Mouse (Mus musculus): ENCODE measurements around the gene Cacfd1.
A peak's percentile ranks its signal among the peaks of the same experiment; 100 is the strongest.

The Cacfd1 gene

DNA sequence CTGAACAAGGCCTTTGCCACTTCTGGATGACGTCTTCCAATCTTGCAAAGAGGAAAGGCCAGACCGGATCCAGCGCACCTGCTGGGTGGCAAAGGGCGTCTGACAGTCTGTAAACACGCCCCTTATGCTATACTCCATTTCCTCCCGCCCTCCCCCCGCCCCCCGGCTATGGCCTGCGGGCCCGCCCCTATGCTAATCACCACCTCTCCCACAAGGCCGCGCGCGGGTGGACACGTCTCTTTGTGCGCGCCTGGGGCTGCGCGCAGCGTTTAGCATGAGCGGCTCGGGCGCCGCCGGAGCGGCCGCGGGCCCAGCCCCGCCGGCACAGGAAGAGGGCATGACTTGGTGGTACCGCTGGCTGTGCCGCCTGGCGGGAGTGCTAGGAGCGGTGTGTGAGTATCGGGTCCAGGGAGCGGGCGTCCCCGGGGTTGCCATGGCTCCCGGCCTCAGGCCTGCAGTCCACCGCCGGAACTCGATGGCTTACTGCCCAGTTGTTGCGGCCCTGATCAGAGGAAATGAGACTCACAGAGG lies at the start of gene Cacfd1:
Cacfd1 (plus strand) TSS at position 213 of the 531 bp plus-strand sequence.
- DNase-seq, result peak; percentile 97

DNA sequence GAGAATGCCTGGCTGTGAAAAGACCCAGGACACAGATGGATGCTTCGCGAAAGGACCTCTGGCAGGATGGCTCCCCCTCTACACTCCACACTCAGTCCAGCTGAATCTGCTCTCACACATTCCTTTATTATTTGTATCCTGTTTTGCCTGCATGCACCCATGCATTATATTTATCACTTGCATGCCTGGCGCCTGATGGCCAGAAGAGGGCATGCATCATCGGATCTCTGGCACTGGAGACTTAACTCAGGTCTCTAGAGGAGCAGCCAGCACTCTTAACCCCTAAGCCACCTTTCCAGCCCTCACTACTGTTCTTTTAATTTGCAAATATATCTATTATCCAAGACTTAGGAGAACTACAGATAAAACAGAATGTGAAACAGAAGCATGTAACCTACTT lies 49.0 kb upstream of the Cacfd1 start:
- peak; percentile 13 for DNase-seq

DNA sequence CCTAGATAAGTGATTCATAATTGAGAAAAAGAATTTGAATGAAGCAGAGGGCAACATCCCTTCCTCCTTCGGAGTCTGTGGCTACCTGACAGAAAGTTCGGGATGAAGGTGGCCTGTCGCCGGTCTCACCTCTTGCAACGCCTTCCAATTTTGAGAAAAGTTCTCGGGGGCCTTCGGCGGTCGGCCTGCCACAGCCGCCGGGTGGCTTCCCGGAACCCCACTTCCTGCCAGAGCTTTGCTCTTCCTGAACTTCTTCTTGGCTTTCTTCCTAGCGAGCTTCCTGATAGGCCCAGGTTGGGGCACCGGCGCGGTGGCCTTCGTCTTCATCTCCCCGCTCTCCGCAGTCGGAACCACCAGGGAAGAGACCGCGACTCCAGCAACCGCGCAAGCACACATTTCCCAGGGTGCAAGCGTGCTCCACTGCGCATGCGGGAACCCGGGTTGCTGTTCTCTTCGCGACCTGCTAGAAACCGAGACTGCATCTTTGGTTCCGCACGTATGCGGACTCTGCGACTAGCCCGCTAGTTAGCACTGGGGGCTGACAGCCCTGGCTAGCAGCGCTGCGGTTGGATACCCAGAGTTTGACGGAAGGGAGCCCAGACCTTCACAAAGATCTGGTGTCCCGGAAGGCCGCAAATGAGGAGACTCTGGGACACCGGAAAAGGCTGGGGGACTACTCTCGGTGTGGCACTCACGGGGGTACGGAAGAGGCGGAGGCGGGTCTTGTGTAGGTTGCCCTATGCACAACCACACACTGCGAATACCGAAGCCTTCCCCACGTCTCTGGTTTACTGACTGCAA lies 45.6 kb upstream of the Cacfd1 start, which contains the start of gene Rexo4:
Rexo4 (minus strand) TSS at position 464 of the 801 bp plus-strand sequence.
- DNase-seq, result peak; percentile 97

GRCm38 (mm10) chr2:26964724-26965370 lies 44.9 kb upstream of the Cacfd1 start:
- DNase-seq, result no peak

DNA sequence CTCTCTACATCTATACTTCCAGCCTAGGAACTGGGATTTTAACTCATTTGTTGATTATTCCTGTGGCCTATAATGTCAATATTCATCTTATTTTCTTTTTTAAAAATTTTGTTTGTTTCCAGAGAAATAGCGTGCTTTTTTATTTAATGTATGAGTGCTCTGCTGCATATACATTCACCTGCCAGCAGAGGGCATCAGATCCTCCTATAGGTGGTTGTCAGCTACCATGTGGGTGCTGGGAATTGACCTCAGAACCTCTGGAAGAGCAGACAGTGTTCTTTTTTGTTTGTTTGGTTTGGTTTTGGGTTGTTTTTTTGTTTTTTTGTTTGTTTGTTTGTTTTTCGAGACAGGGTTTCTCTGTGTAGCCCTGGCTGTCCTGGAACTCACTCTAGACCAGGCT lies 42.5 kb upstream of the Cacfd1 start:
- no peak for DNase-seq

- DNase-seq, result no peak
Measured at GRCm38 (mm10) chr2:26973116-26973515, 36.6 kb upstream of the Cacfd1 start, which contains the start of gene Adamts13. TSS of gene Adamts13 (plus strand) at chr2:26973416.

DNA sequence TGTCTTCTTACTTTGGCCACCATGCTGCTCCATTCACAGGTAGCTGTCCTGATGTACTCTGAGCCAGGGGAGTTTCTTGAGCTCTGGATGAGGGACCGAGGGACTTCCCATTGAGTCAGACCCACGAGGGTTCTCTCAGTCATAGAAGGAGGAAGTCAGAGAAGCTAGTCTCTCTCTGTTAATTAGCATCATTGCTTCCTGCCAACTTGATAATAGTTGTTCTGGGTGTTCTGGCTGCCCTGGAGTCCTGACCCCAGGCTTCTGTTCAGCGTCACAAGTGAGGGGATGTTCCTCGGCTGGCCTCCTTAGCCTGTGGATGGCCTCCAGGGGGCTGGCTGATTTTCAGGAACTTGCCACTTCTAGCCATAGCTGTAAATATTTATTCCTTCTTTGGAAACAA lies 35.8 kb upstream of the Cacfd1 start:
- DNase-seq, result no peak

- no peak for DNase-seq
Measured at GRCm38 (mm10) chr2:26980361-26980760, 29.4 kb upstream of the Cacfd1 start.

DNA sequence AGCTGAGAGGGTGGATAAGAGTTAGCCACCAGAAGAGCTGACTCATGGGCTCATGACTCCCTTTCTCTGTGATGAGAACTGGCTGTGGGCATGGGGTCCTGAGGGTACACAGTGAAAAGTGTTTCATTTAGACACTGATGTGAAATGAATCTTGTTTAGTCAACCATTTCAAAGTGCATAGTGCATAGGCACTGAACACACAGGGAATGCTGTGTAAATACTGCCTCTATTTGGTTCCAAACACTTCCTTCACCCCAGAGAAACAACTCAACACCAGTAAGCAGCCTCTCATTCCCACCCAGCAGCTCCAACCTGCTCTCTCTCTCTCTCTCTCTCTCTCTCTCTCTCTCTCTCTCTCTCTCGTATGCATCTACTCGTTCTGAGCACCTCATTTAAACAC lies 25.5 kb upstream of the Cacfd1 start:
- DNase-seq, result no peak

GRCm38 (mm10) chr2:26984640-26985039 lies 25.1 kb upstream of the Cacfd1 start:
- no peak for DNase-seq

DNA sequence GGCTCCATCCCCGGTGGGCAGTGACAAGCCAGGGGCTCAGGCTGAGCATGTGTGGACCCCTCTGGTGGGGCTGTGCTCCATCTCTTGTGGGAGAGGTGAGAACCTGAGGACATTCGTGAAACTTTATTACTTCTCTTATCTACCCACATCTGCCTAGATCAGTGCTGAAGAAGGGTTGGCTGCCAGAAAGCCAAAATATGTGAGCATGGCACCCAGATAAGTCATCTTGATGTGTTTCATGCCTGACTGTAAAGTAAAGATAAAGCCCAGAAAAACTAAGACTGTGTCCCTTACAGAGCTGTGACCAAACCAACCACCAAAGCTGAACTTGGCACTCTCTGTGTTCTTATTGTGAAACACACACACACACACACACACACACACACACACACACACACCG lies 15.8 kb upstream of the Cacfd1 start:
- no peak for DNase-seq

- no peak for DNase-seq
Measured at GRCm38 (mm10) chr2:26997498-26997897, 12.2 kb upstream of the Cacfd1 start.

- DNase-seq, result no peak
Measured at GRCm38 (mm10) chr2:26997993-26998392, 11.7 kb upstream of the Cacfd1 start.

GRCm38 (mm10) chr2:27006255-27006654 lies 3.5 kb upstream of the Cacfd1 start:
- no peak for DNase-seq

- no peak for DNase-seq
Measured at GRCm38 (mm10) chr2:27007701-27008100, 2.0 kb upstream of the Cacfd1 start.

- peak; percentile 82 for DNase-seq
Measured at GRCm38 (mm10) chr2:27017802-27018201, 8.1 kb downstream of the Cacfd1 start.

DNA sequence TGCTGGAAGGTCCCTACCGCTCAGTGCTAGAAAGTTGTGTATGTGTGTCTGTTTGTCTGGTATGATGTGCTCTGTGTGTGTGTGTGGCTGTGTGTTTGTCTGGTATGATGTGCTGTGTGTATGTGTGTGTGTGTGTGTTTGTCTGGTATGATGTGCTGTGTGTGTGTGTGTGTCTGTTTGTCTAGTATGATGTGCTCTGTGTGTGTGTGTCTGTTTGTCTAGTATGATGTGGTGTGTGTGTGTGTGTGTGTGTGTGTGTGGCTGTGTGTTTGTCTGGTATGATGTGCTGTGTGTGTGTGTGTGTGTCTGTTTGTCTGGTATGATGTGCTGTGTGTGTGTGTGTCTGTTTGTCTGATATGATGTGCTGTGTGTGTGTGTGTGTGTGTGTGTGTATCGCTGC lies 9.8 kb downstream of the Cacfd1 start:
- no peak for DNase-seq

GRCm38 (mm10) chr2:27021103-27021502 lies 11.4 kb downstream of the Cacfd1 start:
- no peak for DNase-seq

DNA sequence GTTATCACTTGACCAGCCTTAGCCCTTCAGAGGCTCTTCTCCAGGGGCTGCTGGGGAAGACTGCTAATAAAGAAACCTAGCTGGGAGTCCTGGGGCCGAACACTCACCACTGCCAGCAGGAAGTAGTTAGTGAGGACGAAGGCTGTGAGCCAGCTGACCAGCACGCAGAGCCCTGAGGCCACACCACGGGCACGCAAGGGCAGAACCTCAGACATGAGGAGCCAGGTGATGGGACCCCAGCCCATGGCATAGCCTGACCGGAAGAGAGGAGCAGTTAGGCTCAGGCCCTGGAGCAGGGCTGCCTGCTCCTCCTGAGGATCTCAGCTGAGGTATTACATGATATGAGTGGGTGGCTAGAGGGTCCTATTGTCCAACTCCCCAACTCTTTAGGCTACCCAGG lies 12.9 kb downstream of the Cacfd1 start:
- DNase-seq, result no peak

- no peak for DNase-seq
Measured at GRCm38 (mm10) chr2:27024136-27024535, 14.4 kb downstream of the Cacfd1 start.

GRCm38 (mm10) chr2:27025545-27025944 lies 15.8 kb downstream of the Cacfd1 start:
- no peak for DNase-seq

DNA sequence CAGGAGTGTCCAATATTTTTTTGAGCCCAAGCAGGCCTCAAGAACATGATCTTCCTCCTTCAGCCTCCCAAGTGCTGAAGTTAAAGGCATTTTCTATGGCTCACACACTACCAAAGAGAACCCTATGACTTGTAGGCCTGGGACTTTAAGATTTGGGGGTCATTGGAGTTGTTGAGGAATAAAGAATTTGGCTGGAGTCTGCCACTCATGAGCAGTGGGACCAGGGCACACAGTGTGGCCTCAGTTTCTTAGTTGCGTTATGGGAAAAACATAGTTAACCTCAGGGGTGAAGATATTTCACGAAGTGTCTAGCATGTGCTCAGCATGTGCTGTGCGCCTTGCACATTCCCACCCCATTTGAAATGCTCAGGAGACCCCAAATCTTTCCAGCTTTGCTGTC lies 16.6 kb downstream of the Cacfd1 start:
- DNase-seq, result no peak

- DNase-seq, result no peak
Measured at GRCm38 (mm10) chr2:27026857-27027617, 17.3 kb downstream of the Cacfd1 start.

Data from embryo, embryonic 11 days (tissue).